Mouse (Mus musculus) spleen, postnatal 0 days (tissue): ENCODE measurements around the gene Sult2a7. TPM values are rescaled to one million over a fixed set of nuclear protein-coding genes. Genes with fewer than 3 reads are reported as not detected.

Experiments used
- polyA plus RNA-seq: library from polyadenylated mRNA; unstranded; fragments of >200 nt; fragmentation: Nextera tagmentation; extraction: Ambion mirVana; gene quantifications from 2 replicates; pipeline ENCODE4 v1.2.1, GENCODE M21; 2015

The Sult2a7 gene
- not detected in 2 replicates for polyA plus RNA-seq

DNA sequence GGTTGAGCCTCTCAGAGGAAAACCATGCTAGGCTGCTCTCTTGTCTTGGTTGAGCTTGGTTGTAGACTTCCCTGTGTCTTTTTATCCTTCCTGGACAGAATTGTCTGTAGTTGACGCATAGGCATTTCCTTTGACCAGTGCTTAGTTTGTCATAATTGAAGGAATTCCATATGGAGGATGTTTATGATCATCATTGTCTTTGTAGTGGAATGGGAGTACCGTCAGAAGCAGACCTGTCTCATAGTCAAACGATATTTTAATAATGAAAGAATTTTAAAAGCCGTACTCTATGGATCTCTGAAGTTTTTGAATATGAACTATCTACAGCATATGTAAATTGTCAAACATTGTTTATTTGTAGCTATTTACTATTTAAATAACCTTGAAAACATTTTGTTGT, at the start of gene Sult2a7:
Gene Sult2a7, minus strand, starts transcription at position 101 of the 400 bp plus-strand sequence.

DNA sequence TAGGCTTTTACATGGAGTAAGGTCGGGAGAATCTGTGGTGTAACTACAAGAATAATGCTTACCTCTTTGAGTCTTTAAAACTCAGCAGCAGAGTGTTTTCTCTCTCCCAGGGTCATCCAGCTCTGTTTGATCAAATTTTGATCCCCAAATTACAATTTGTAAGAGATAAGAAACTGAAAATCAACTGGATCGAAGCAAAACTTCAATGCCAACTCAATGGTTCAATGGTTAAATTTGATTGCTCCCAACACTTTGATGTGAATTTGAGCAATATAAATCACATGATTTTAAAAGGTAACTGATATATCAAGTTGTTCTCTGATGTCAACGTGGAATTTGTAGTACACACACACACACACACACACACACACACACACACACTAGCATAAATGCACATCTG, 47.5 kb downstream of the Sult2a7 start, which contains the start of gene Sult2a8:
Gene Sult2a8, minus strand, starts transcription at position 236 of the 400 bp plus-strand sequence.

Other genes starting within 250 kb of the Sult2a7 start
- not detected in 2 replicates for gene Sult2a6, start 239.4 kb downstream of the Sult2a7 start, polyA plus RNA-seq
- not detected in 2 replicates for gene Obox8, start 160.7 kb downstream of the Sult2a7 start, polyA plus RNA-seq
- not detected in 2 replicates for gene Sult2a8, start 47.5 kb downstream of the Sult2a7 start, polyA plus RNA-seq
- 0.02 and 0.11 TPM in 2 replicates for gene Vmn1r90, start 69.3 kb upstream of the Sult2a7 start, polyA plus RNA-seq
- not detected in 2 replicates for gene Obox7, start 165.3 kb upstream of the Sult2a7 start, polyA plus RNA-seq